In genomic region chr4:135236658-135237057, GRCm38 (mm10) we compare ENCODE assay signal across 23 mouse cellular contexts. TPM values are rescaled to one million over a fixed set of nuclear protein-coding genes. Genes with fewer than 3 reads are reported as not detected.
A peak's percentile ranks its signal among the peaks of the same experiment; 100 is the strongest.
DNase-seq lines count a peak whose midpoint lies in the region; ATAC-seq and TF ChIP-seq lines count a peak whose summit lies in the region.
"Had no signal": no experiment of that assay in that cellular context is flagged by ENCODE, and none has a peak within 500 bp of the region (broad histone marks: within the 10 kb centered on the region; RNA-seq: fewer than 3 reads in every experiment).

No protein-coding gene starts in this region.

- WGBS in heart, embryonic 12.5 days, result 68% methylated on average over 4 of the region's 4 CpGs
- WGBS in heart, embryonic 16.5 days, result 51% methylated on average over 4 of the region's 4 CpGs

- intact Hi-C loops in heart, postnatal 25 days (cut with DNase I), result no loop called here
- intact Hi-C loops in heart, postnatal 36 days (cut with DNase I), result no loop called here

- H3K4me2 ChIP-seq in heart, embryonic 12.5 days, result no peak overlapping the region
- H3K4me2 ChIP-seq in heart, embryonic 16.5 days (ENCODE audit: low read depth, low read length), result no peak overlapping the region
- H3K4me2 ChIP-seq in CH12.LX (ENCODE audit: insufficient read depth, low read depth, poor library complexity, severe bottlenecking), result no peak overlapping the region
- H3K4me2 ChIP-seq: embryonic facial prominence, embryonic 15.5 days; hindbrain, embryonic 13.5 days had no signal

- H3K79me2 ChIP-seq in CH12.LX (replicated peaks; ENCODE audit: control insufficient read depth, extremely low read depth, insufficient read depth, poor library complexity, severe bottlenecking), result peaks cover 93% of the 10 kb centered on the region

- H3K36me3 ChIP-seq in heart, embryonic 12.5 days, result peaks cover 32% of the 10 kb centered on the region
- peaks cover 13% of the 10 kb centered on the region for H3K36me3 ChIP-seq in heart, embryonic 16.5 days (ENCODE audit: control insufficient read depth, insufficient read depth)
- H3K36me3 ChIP-seq in CH12.LX (replicated peaks in 1 of 2; ENCODE audit: control insufficient read depth in 1 of 2, insufficient read depth in 1 of 2, low read length in 1 of 2), result peaks cover 40 to 71% of the 10 kb centered on the region in 2 experiments
- H3K36me3 ChIP-seq: hindbrain, embryonic 13.5 days had no signal

- no peak overlapping the region for H3K4me3 ChIP-seq in heart, embryonic 12.5 days
- no peak overlapping the region for H3K4me3 ChIP-seq in heart, embryonic 16.5 days (ENCODE audit: low read length)
- no peak overlapping the region for H3K4me3 ChIP-seq in CH12.LX (replicated peaks in 1 of 3; ENCODE audit: low read depth in 2 of 3, low read length in 2 of 3, poor library complexity in 1 of 3)
- H3K4me3 ChIP-seq in bone marrow macrophage, adult 2 months (ENCODE audit: insufficient read depth, low read length), result no peak overlapping the region
- no peak overlapping the region for H3K4me3 ChIP-seq in layer of hippocampus, adult 2 months
- H3K4me3 ChIP-seq: embryonic facial prominence, embryonic 15.5 days; erythroblast, embryonic 14.5 days; forebrain, embryonic 10.5 days; hindbrain, embryonic 13.5 days had no signal

- no peak for DNase-seq in heart, postnatal 25 days (ENCODE audit: low spot score)
- no peak for DNase-seq in heart, postnatal 36 days
- DNase-seq in CH12.LX (ENCODE audit: extremely low read depth), result peak; percentile 83
- DNase-seq in layer of hippocampus, adult 2 months (ENCODE audit: low spot score in 2 of 2), result no peak
- DNase-seq: adrenal gland, adult 8-10 months; adrenal gland, postnatal 36 days; cerebellum, adult 11 months; cerebellum, adult 8-10 months; cerebellum, postnatal 14 days; embryo, embryonic 11 days; gastrocnemius, postnatal 10 days; kidney, adult 11 months; kidney, adult 9 months had no signal

- no peak for ATAC-seq in heart, embryonic 12.5 days (ENCODE audit: insufficient number of reproducible peaks, low FRiP score)
- ATAC-seq in heart, embryonic 16.5 days (replicated peaks; ENCODE audit: extremely low read depth, insufficient read depth, low FRiP score), result no peak
- ATAC-seq: forebrain, embryonic 14.5 days; hindbrain, postnatal 0 days had no signal

- no peaks in the 10 kb centered on the region for H3K9me3 ChIP-seq in heart, embryonic 12.5 days (replicated peaks)
- H3K9me3 ChIP-seq in heart, embryonic 16.5 days (replicated peaks; ENCODE audit: control insufficient read depth, low read length), result no peaks in the 10 kb centered on the region
- no peaks in the 10 kb centered on the region for H3K9me3 ChIP-seq in CH12.LX (replicated peaks; ENCODE audit: low read length)
- H3K9me3 ChIP-seq: embryonic facial prominence, embryonic 15.5 days; forebrain, embryonic 10.5 days; G1E; hindbrain, embryonic 13.5 days had no signal

- dilution Hi-C loops in CH12.LX (cut with MboI; ENCODE audit: extremely low pct_ligation_motif_present, extremely low pct_unique_long_range_greater_than_20kb, low sequenced_read_pairs), result no loop called here

- H3K4me1 ChIP-seq in heart, embryonic 12.5 days (replicated peaks), result peaks cover 71% of the 10 kb centered on the region
- H3K4me1 ChIP-seq in heart, embryonic 16.5 days (ENCODE audit: control insufficient read depth, insufficient read depth, low read length), result peaks cover 63% of the 10 kb centered on the region
- H3K4me1 ChIP-seq in CH12.LX (ENCODE audit: control insufficient read depth in 1 of 2, insufficient read depth in 2 of 2), result peaks cover 34 to 90% of the 10 kb centered on the region in 2 experiments
- H3K4me1 ChIP-seq in bone marrow macrophage, adult 2 months (ENCODE audit: control insufficient read depth, insufficient read depth, low read length), result peaks cover 70% of the 10 kb centered on the region

- in situ Hi-C loops in CH12.LX (cut with MboI; ENCODE audit: low pct_ligation_motif_present, low pct_unique_long_range_greater_than_20kb, low sequenced_read_pairs), result no loop called here

- TF ChIP-seq POLR2A in CH12.LX (IDR thresholded peaks at IDR 0.05; ENCODE audit: low read depth, low read length), result no peak
- TF ChIP-seq POLR2A in bone marrow macrophage, adult 2 months (IDR thresholded peaks at IDR 0.05; ENCODE audit: borderline replicate concordance, low read depth, low read length), result no peak

- H3K27ac ChIP-seq in heart, embryonic 12.5 days (ENCODE audit: poor library complexity, severe bottlenecking), result peak overlapping the region; percentile 43; the same call in 1 of the 2 replicates
- H3K27ac ChIP-seq in heart, embryonic 16.5 days (ENCODE audit: low read length), result peak overlapping the region; percentile 24
- peak overlapping the region; percentile 40 for H3K27ac ChIP-seq in CH12.LX (ENCODE audit: insufficient read depth, low read depth)
- peak overlapping the region; percentile 95 for H3K27ac ChIP-seq in bone marrow macrophage, adult 2 months (ENCODE audit: insufficient read depth, low read depth, low read length)
- H3K27ac ChIP-seq in layer of hippocampus, adult 2 months, result no peak overlapping the region
- H3K27ac ChIP-seq: embryonic facial prominence, embryonic 15.5 days; forebrain, embryonic 10.5 days; hindbrain, embryonic 13.5 days; hindbrain, postnatal 0 days had no signal

- no peak overlapping the region for H3K9ac ChIP-seq in heart, embryonic 12.5 days
- 0 out of 2 replicates have a peak overlapping the region, but pooled peaks have one; percentile 2 for H3K9ac ChIP-seq in heart, embryonic 16.5 days (ENCODE audit: low read length)
- no peak overlapping the region for H3K9ac ChIP-seq in CH12.LX (ENCODE audit: insufficient read depth, low read depth)
- H3K9ac ChIP-seq: embryonic facial prominence, embryonic 15.5 days; hindbrain, embryonic 13.5 days had no signal

- TF ChIP-seq RAD21 in CH12.LX (IDR thresholded peaks at IDR 0.05; ENCODE audit: low read depth, low read length), result no peak

- TF ChIP-seq EP300 in CH12.LX (IDR thresholded peaks at IDR 0.05; ENCODE audit: low read length), result peak; percentile 57; the same call in 1 of the 2 replicates

- TF ChIP-seq CTCF in CH12.LX (conservative IDR thresholded peaks at IDR 0.05 in 1 of 2, IDR thresholded peaks at IDR 0.05 in 1 of 2; ENCODE audit: low read depth in 2 of 2, low read length in 2 of 2), result no peak
- no peak for TF ChIP-seq CTCF in bone marrow macrophage, adult 2 months (IDR thresholded peaks at IDR 0.05; ENCODE audit: low read depth, low read length)
- TF ChIP-seq CTCF in layer of hippocampus, adult 2 months (conservative IDR thresholded peaks at IDR 0.05), result no peak

- no peaks in the 10 kb centered on the region for H3K27me3 ChIP-seq in heart, embryonic 12.5 days (replicated peaks)
- no peaks in the 10 kb centered on the region for H3K27me3 ChIP-seq in heart, embryonic 16.5 days (ENCODE audit: control insufficient read depth, insufficient read depth, low read length)
- H3K27me3 ChIP-seq in CH12.LX (replicated peaks), result no peaks in the 10 kb centered on the region
- H3K27me3 ChIP-seq: embryonic facial prominence, embryonic 15.5 days; hindbrain, embryonic 13.5 days had no signal

TF ChIP-seq in CH12.LX, 34 proteins besides CTCF, POLR2A, EP300 and RAD21 (continues in another document):
- TF ChIP-seq RCOR1 (conservative IDR thresholded peaks at IDR 0.05; ENCODE audit: low read depth, low read length) (no peak), E2F4 (IDR thresholded peaks at IDR 0.05; ENCODE audit: insufficient replicate concordance, low read depth, low read length) (no peak), MAFK (IDR thresholded peaks at IDR 0.05; ENCODE audit: insufficient replicate concordance, low read length) (no peak), SMC3 (IDR thresholded peaks at IDR 0.05; ENCODE audit: low read depth, low read length) (no peak), UBTF (IDR thresholded peaks at IDR 0.05; ENCODE audit: low read depth, low read length) (no peak), KAT2A (IDR thresholded peaks at IDR 0.05; ENCODE audit: insufficient replicate concordance, low read length) (no peak), MAX (IDR thresholded peaks at IDR 0.05; ENCODE audit: low read length) (peak; percentile 40; the same call in 1 of the 2 replicates), JUND (conservative IDR thresholded peaks at IDR 0.05; ENCODE audit: low read depth, low read length) (peak; percentile 65; the same call in 1 of the 2 replicates), ZKSCAN1 (IDR thresholded peaks at IDR 0.05; ENCODE audit: borderline replicate concordance, low read depth, low read length) (no peak), MYC (IDR thresholded peaks at IDR 0.05; ENCODE audit: low read depth, low read length) (peak; percentile 33; the same call in 1 of the 2 replicates), ZMIZ1 (IDR thresholded peaks at IDR 0.05; ENCODE audit: low read depth, low read length) (no peak), ETS1 (conservative IDR thresholded peaks at IDR 0.05; ENCODE audit: low read depth, low read length) (peak; percentile 92), ZNF384 (IDR thresholded peaks at IDR 0.05; ENCODE audit: low read depth, low read length) (no peak), ELF1 (IDR thresholded peaks at IDR 0.05; ENCODE audit: low read depth, low read length) (no peak), GABPA (IDR thresholded peaks at IDR 0.05; ENCODE audit: insufficient replicate concordance, low read depth, low read length) (no peak), USF1 (IDR thresholded peaks at IDR 0.05; ENCODE audit: low read depth, low read length) (no peak), MXI1 (IDR thresholded peaks at IDR 0.05; ENCODE audit: low read depth, low read length) (peak; percentile 49; the same call in 1 of the 2 replicates), TCF12 (IDR thresholded peaks at IDR 0.05; ENCODE audit: low read depth, low read length) (0 out of 2 replicates have a peak, but pooled peaks have one; percentile 22), SIN3A (IDR thresholded peaks at IDR 0.05; ENCODE audit: low read length) (peak; percentile 56; the same call in 1 of the 2 replicates), IRF4 (IDR thresholded peaks at IDR 0.05; ENCODE audit: low read depth, low read length) (peak; percentile 57), MEF2A (IDR thresholded peaks at IDR 0.05; ENCODE audit: borderline replicate concordance, low read depth, low read length) (peak; percentile 96), PAX5 (IDR thresholded peaks at IDR 0.05; ENCODE audit: low read length) (no peak)

RNA-seq across cellular contexts. Expression of gene Clic4, which starts 36.0 kb away (rescaled TPM):
- polyA plus RNA-seq in heart, embryonic 12.5 days (2016; fragmentation: Nextera tagmentation; extraction: Ambion mirVana), result 291 and 300 TPM in 2 replicates
- 100 to 1,000 TPM; 249 to 269 TPM for total RNA-seq in heart, postnatal 25 days (2021)
- polyA plus RNA-seq in heart, embryonic 16.5 days (2015; fragmentation: Nextera tagmentation; extraction: Ambion mirVana), result 289 and 296 TPM in 2 replicates
- 100 to 1,000 TPM; 241 to 254 TPM for total RNA-seq in heart, postnatal 36 days (2021)
- total RNA-seq in CH12.LX (2012; rRNA removed) (124 and 154 TPM in 2 replicates), CH12.LX (2014; rRNA removed) (182 and 199 TPM in 2 replicates)
- 198 and 214 TPM in 2 replicates for polyA plus RNA-seq in CH12.LX (2012; ENCODE audit: insufficient read length, low read depth)
- 121 and 131 TPM in 2 replicates for polyA plus RNA-seq in bone marrow macrophage, adult 2 months (2012; ENCODE audit: insufficient read depth, insufficient read length, missing spikeins)
- total RNA-seq in layer of hippocampus, adult 2 months (2021), result 10 to 100 TPM; 31.2 to 34.2 TPM
